Mouse (Mus musculus) lung, postnatal 0 days (tissue): ENCODE measurements around the gene 9330182L06Rik. TPM values are rescaled to one million over a fixed set of nuclear protein-coding genes. Genes with fewer than 3 reads are reported as not detected.
A peak's percentile ranks its signal among the peaks of the same experiment; 100 is the strongest.

ENCODE experiments used
- ATAC-seq: fragments of 200-750 bp; cut with Nextera tagmentation; 2 replicates; pipeline ENCODE4 v1.8.0; 2017; ENCODE audit warnings: moderate library complexity
- DNase-seq: peaks from one replicate; pipeline ENCODE4 v3.0.0-alpha.2; 2016; ENCODE audit warnings: low spot score
- H3K27ac ChIP-seq: fragments of 300-500 bp; sonication (generic); 2 replicates; pipeline ENCODE4 v1.5.1; 2014; ENCODE audit warnings: antibody characterized with exemption, mild to moderate bottlenecking, low read length, mixed read lengths
- H3K27me3 ChIP-seq: fragments of 300-500 bp; sonication (generic); replicated peaks from 2 replicates; pipeline ENCODE4 v1.6.1; 2014; ENCODE audit warnings: low read length, mixed read lengths; ENCODE audit not compliant: insufficient read depth
- H3K36me3 ChIP-seq: fragments of 300-500 bp; sonication (generic); 2 replicates; pipeline ENCODE4 v1.6.1; 2014; ENCODE audit warnings: low read length, mixed read lengths; ENCODE audit not compliant: insufficient read depth
- H3K4me1 ChIP-seq: fragments of 300-500 bp; sonication (generic); 2 replicates; pipeline ENCODE4 v1.6.1; 2014; ENCODE audit warnings: antibody characterized with exemption, low read depth, low read length, mixed read lengths; ENCODE audit not compliant: insufficient read depth
- H3K4me2 ChIP-seq: fragments of 300-500 bp; sonication (generic); replicated peaks from 2 replicates; pipeline ENCODE4 v1.6.1; 2014; ENCODE audit warnings: low read depth, mild to moderate bottlenecking, low read length, moderate library complexity, mixed read lengths
- H3K4me3 ChIP-seq: fragments of 300-500 bp; sonication (generic); 2 replicates; pipeline ENCODE4 v1.5.1; 2014; ENCODE audit warnings: low read depth, low read length
- H3K9ac ChIP-seq: fragments of 300-500 bp; sonication (generic); replicated peaks from 2 replicates; pipeline ENCODE4 v1.6.1; 2014; ENCODE audit warnings: low read depth, mild to moderate bottlenecking
- H3K9me3 ChIP-seq: fragments of 300-500 bp; sonication (generic); 2 replicates; pipeline ENCODE4 v1.6.1; 2016; ENCODE audit warnings: low read length, mixed read lengths
- CTCF ChIP-seq: IDR thresholded peaks from 2 replicates; pipeline ENCODE4 v1.5.1; 2016; ENCODE audit warnings: antibody characterized with exemption, mild to moderate bottlenecking
- EP300 ChIP-seq: IDR thresholded peaks from 2 replicates; pipeline ENCODE4 v1.6.1; 2016; ENCODE audit warnings: antibody characterized with exemption, mild to moderate bottlenecking, control low read depth
- WGBS: fragments of 180-500 bp; shearing (Covaris S2); extraction: QIAGEN DNeasy Blood & Tissue Kit; methylation state at CpG from one replicate; pipeline ENCODE4 v1.1.7; 2014; 5-methylcytosine and 5-hydroxymethylcytosine counted together
- polyA plus RNA-seq: library from polyadenylated mRNA; unstranded; fragments of >200 nt; fragmentation: Nextera tagmentation; extraction: Ambion mirVana; gene quantifications from 2 replicates; pipeline ENCODE4 v1.2.1, GENCODE M21; 2015

The 9330182L06Rik gene
- polyA plus RNA-seq, 1 experiment from 2014 or later, result 7.4 TPM

GRCm38 (mm10) chr5:9295777-9296549 is 30.0 kb downstream of the 9330182L06Rik start:
- Histone ChIP-seq H3K27ac (no peak overlapping the region), H3K4me2 (no peak overlapping the region), H3K27me3 (no peaks in the 10 kb centered on the region), H3K9ac (no peak overlapping the region), H3K36me3 (no peaks in the 10 kb centered on the region), H3K4me1 (no peaks in the 10 kb centered on the region), H3K4me3 (no peak overlapping the region), H3K9me3 (no peaks in the 10 kb centered on the region)
- ATAC-seq (no peak), DNase-seq (no peak)
- TF ChIP-seq CTCF (no peak), EP300 (no peak)
- 76% methylated on average over 2 of the region's 2 CpGs for WGBS

- Histone ChIP-seq H3K4me3 (no peak overlapping the region), H3K36me3 (no peaks in the 10 kb centered on the region), H3K4me2 (no peak overlapping the region), H3K27ac (no peak overlapping the region), H3K9ac (no peak overlapping the region), H3K9me3 (no peaks in the 10 kb centered on the region), H3K27me3 (no peaks in the 10 kb centered on the region), H3K4me1 (no peaks in the 10 kb centered on the region)
- DNase-seq (peak; percentile 45), ATAC-seq (peak; percentile 81)
- TF ChIP-seq CTCF, result no peak
- no peak for TF ChIP-seq EP300
These were observed 30.6 kb downstream of the 9330182L06Rik start for GRCm38 (mm10) chr5:9296550-9296928.

- no peaks in the 10 kb centered on the region for H3K27me3 ChIP-seq
- no peak for ATAC-seq
- no peaks in the 10 kb centered on the region for H3K36me3 ChIP-seq
- no peaks in the 10 kb centered on the region for H3K4me1 ChIP-seq
- no peak for TF ChIP-seq EP300
- no peak overlapping the region for H3K4me2 ChIP-seq
- no peak overlapping the region for H3K9ac ChIP-seq
- 47% methylated on average over 1 of the region's 1 CpGs for WGBS
- no peak for DNase-seq
- H3K4me3 ChIP-seq, result no peak overlapping the region
- no peak overlapping the region for H3K27ac ChIP-seq
- no peaks in the 10 kb centered on the region for H3K9me3 ChIP-seq
These were observed 60.9 kb downstream of the 9330182L06Rik start for GRCm38 (mm10) chr5:9326863-9327262.

- Histone ChIP-seq H3K36me3 (no peaks in the 10 kb centered on the region), H3K27me3 (no peaks in the 10 kb centered on the region), H3K9me3 (no peaks in the 10 kb centered on the region), H3K4me2 (no peak overlapping the region), H3K27ac (no peak overlapping the region), H3K4me3 (no peak overlapping the region), H3K9ac (no peak overlapping the region), H3K4me1 (no peaks in the 10 kb centered on the region)
- ATAC-seq, result no peak
- 69% methylated on average over 1 of the region's 1 CpGs for WGBS
- no peak for DNase-seq
- TF ChIP-seq CTCF, result no peak
- no peak for TF ChIP-seq EP300
These were observed 61.6 kb downstream of the 9330182L06Rik start for GRCm38 (mm10) chr5:9327528-9327927.

GRCm38 (mm10) chr5:9338756-9339510 is 73.0 kb downstream of the 9330182L06Rik start:
- no peaks in the 10 kb centered on the region for H3K9me3 ChIP-seq
- H3K27me3 ChIP-seq, result no peaks in the 10 kb centered on the region
- ATAC-seq, result no peak
- no peak overlapping the region for H3K4me3 ChIP-seq
- H3K9ac ChIP-seq, result no peak overlapping the region
- H3K4me1 ChIP-seq, result no peaks in the 10 kb centered on the region
- TF ChIP-seq CTCF (no peak), EP300 (no peak)
- no peak overlapping the region for H3K27ac ChIP-seq
- H3K36me3 ChIP-seq, result no peaks in the 10 kb centered on the region
- WGBS, result 76% methylated on average over 7 of the region's 7 CpGs
- no peak overlapping the region for H3K4me2 ChIP-seq
- no peak for DNase-seq

GRCm38 (mm10) chr5:9339511-9340173 is 73.7 kb downstream of the 9330182L06Rik start:
- Histone ChIP-seq H3K9ac (no peak overlapping the region), H3K4me1 (no peaks in the 10 kb centered on the region), H3K9me3 (no peaks in the 10 kb centered on the region), H3K4me3 (no peak overlapping the region), H3K36me3 (no peaks in the 10 kb centered on the region), H3K27me3 (no peaks in the 10 kb centered on the region), H3K27ac (no peak overlapping the region), H3K4me2 (no peak overlapping the region)
- no peak for TF ChIP-seq CTCF
- no peak for TF ChIP-seq EP300
- no peak for ATAC-seq
- no peak for DNase-seq
- WGBS, result 70% methylated on average over 8 of the region's 8 CpGs
